Mouse (Mus musculus) kidney, embryonic 16.5 days (tissue): ENCODE data around the gene Sostdc1. TPM values are rescaled to one million over a fixed set of nuclear protein-coding genes. Genes with fewer than 3 reads are reported as not detected.

Source experiments
- ATAC-seq: fragments of 200-750 bp; cut with Nextera tagmentation; 2 replicates; pipeline ENCODE4 v1.8.0; 2017; ENCODE audit warnings: moderate TSS enrichment; ENCODE audit not compliant: low FRiP score, low TSS enrichment
- H3K27ac ChIP-seq: fragments of 300-500 bp; sonication (generic); 2 replicates; pipeline ENCODE4 v1.5.1; 2014; ENCODE audit warnings: low read length
- H3K27me3 ChIP-seq: fragments of 300-500 bp; sonication (generic); 2 replicates; pipeline ENCODE4 v1.6.1; 2014; ENCODE audit warnings: low read length, control low read depth, mixed read lengths; ENCODE audit not compliant: insufficient read depth
- H3K36me3 ChIP-seq: fragments of 300-500 bp; sonication (generic); 2 replicates; pipeline ENCODE4 v1.6.1; 2014; ENCODE audit warnings: low read length, control low read depth, mixed read lengths; ENCODE audit not compliant: insufficient read depth
- H3K4me1 ChIP-seq: fragments of 300-500 bp; sonication (generic); 2 replicates; pipeline ENCODE4 v1.6.1; 2014; ENCODE audit warnings: low read length, control low read depth, mixed read lengths; ENCODE audit not compliant: insufficient read depth
- H3K4me2 ChIP-seq: fragments of 300-500 bp; sonication (generic); replicated peaks from 2 replicates; pipeline ENCODE4 v1.6.1; 2014; ENCODE audit warnings: low read depth, low read length
- H3K4me3 ChIP-seq: fragments of 300-500 bp; sonication (generic); 2 replicates; pipeline ENCODE4 v1.5.1; 2014; ENCODE audit warnings: mild to moderate bottlenecking, low read length
- H3K9ac ChIP-seq: fragments of 300-500 bp; sonication (generic); replicated peaks from 2 replicates; pipeline ENCODE4 v1.6.1; 2014; ENCODE audit warnings: low read length
- H3K9me3 ChIP-seq: fragments of 300-500 bp; sonication (generic); 2 replicates; pipeline ENCODE4 v1.6.1; 2016; ENCODE audit warnings: low read length, control low read depth
- WGBS: fragments of 180-500 bp; shearing (Covaris S2); extraction: QIAGEN DNeasy Blood & Tissue Kit; methylation state at CpG from one replicate; pipeline ENCODE4 v1.1.7; 2014; 5-methylcytosine and 5-hydroxymethylcytosine counted together
- polyA plus RNA-seq: library from polyadenylated mRNA; unstranded; fragments of >200 nt; fragmentation: Nextera tagmentation; extraction: Ambion mirVana; gene quantifications from 2 replicates; pipeline ENCODE4 v1.2.1, GENCODE M21; 2015

Sostdc1 gene
- polyA plus RNA-seq, 1 experiment from 2014 or later, result 163 TPM

DNA sequence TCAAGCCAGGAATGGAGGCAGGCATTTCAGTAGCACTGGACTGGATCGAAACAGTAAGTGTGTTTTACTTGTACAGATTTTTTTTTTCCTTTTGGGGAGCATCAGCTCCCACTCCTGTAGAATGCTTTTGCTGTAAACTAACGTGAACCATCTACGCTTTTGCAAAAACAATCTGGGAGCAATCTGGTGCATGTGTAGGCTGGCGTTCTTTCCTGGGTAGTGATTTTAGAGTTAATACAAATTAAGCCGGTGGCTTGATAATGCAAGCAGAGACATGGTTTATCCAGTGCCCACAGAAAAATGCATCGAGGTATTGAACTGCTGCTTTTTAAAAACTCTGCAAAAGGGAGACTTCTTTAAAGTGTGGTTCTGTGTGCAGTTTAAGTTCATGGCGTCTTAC lies 507 bp downstream of the Sostdc1 start:
- Histone ChIP-seq H3K4me3 (peak overlapping the region; percentile 37), H3K9ac (peak overlapping the region; percentile 49), H3K4me1 (peaks cover 10% of the 10 kb centered on the region; the same call in 1 of the 2 replicates), H3K9me3 (no peaks in the 10 kb centered on the region), H3K27me3 (no peaks in the 10 kb centered on the region), H3K36me3 (no peaks in the 10 kb centered on the region), H3K27ac (peak overlapping the region; percentile 4), H3K4me2 (peak overlapping the region; percentile 26)
- 66% methylated on average over 7 of the region's 7 CpGs for WGBS
- no peak for ATAC-seq

DNA sequence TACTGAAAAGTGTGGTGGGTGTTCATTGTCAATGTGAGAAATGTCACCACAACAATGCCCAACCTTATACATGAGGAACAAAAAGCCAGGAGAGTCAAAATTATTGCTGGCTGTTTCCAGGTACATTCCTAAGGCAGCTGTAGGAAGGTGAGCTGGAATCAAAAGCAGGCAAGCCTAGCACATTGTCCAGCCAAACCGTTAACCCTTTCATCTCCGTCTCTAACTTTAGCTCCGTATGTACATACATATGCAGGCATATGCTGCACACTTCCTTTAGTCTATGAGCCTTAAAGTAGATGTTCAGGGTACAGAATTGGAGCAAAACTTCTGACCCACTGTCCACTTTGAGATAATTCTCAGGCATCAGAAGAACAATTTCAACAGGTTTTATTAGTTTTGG lies 1.6 kb downstream of the Sostdc1 start:
- peak overlapping the region; percentile 35; the same call in 1 of the 2 replicates for H3K27ac ChIP-seq
- no peak for ATAC-seq
- WGBS, result 80% methylated on average over 3 of the region's 3 CpGs

DNA sequence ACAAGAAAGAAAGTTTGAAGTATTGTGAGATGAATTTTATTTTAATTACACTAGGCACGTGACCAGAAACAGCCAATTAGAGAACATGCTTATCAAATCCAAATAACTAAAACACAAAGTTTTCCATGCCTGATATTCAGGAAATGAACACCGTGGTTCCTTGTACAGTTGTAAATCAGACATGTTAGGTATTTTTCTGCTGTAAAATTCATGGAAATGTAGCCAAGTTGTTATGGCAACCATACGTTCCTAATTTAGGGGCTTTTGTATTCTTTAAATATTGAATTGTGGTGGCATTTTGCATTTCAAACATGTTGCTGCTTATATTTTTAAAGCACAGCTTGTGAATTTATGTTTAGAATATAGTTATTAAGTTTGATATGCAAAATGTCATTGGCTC lies 2.1 kb downstream of the Sostdc1 start:
- Histone ChIP-seq H3K4me3 (peak overlapping the region; percentile 37; the same call in 1 of the 2 replicates), H3K36me3 (no peaks in the 10 kb centered on the region), H3K9ac (no peak overlapping the region), H3K4me1 (peaks cover 10% of the 10 kb centered on the region; the same call in 1 of the 2 replicates), H3K27ac (no peak overlapping the region), H3K27me3 (no peaks in the 10 kb centered on the region), H3K9me3 (no peaks in the 10 kb centered on the region), H3K4me2 (peak overlapping the region; percentile 66)
- WGBS, result 58% methylated on average over 3 of the region's 3 CpGs
- no peak for ATAC-seq

More for the DNA sequence above, 1.6 kb downstream of the Sostdc1 start:
- no peaks in the 10 kb centered on the region for H3K36me3 ChIP-seq
- H3K4me1 ChIP-seq, result peaks cover 10% of the 10 kb centered on the region; the same call in 1 of the 2 replicates
- peak overlapping the region; percentile 37 for H3K4me3 ChIP-seq
- H3K9ac ChIP-seq, result 0 out of 2 replicates have a peak overlapping the region, but pooled peaks have one; percentile 7
- peak overlapping the region; percentile 66 for H3K4me2 ChIP-seq
- H3K27me3 ChIP-seq, result no peaks in the 10 kb centered on the region
- H3K9me3 ChIP-seq, result no peaks in the 10 kb centered on the region

DNA sequence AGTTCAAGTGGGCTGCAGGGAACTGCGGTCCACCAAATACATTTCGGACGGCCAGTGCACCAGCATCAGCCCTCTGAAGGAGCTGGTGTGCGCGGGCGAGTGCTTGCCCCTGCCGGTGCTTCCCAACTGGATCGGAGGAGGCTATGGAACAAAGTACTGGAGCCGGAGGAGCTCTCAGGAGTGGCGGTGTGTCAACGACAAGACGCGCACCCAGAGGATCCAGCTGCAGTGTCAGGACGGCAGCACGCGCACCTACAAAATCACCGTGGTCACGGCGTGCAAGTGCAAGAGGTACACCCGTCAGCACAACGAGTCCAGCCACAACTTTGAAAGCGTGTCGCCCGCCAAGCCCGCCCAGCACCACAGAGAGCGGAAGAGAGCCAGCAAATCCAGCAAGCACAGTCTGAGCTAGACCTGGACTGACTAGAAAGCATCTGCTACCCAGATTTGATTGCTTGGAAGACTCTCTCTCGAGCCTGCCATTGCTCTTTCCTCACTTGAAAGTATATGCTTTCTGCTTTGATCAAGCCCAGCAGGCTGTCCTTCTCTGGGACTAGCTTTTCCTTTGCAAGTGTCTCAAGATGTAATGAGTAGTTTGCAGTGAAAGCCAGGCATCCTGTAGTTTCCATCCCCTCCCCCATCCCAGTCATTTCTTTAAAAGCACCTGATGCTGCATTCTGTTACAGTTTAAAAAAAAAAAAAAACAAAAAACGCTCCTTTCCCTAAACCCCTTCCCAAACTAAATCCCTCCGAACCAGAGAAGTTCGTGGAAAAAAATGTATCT lies 3.3 kb downstream of the Sostdc1 start:
- peak overlapping the region; percentile 61 for H3K9ac ChIP-seq

DNA sequence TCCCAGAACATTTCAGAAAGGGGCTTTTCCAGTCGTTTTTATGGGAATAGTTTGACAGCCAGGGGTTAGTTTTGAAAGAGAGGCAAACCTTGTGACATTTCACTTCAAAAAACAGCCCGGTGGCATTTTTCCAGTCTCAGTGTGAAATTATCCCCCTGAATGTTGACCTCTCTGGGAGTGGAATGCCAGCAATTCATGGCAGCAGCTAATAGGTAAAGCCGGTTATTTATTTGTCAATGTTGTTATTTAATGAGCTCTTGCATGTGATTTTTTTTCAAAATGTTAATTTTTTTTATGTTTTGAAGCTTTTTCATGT lies 3.8 kb downstream of the Sostdc1 start:
- Histone ChIP-seq H3K9me3 (no peaks in the 10 kb centered on the region), H3K27me3 (no peaks in the 10 kb centered on the region), H3K27ac (peak overlapping the region; percentile 51; the same call in 1 of the 2 replicates), H3K4me2 (peak overlapping the region; percentile 66), H3K36me3 (no peaks in the 10 kb centered on the region), H3K4me3 (peak overlapping the region; percentile 53), H3K9ac (no peak overlapping the region; the same call in 1 of the 2 replicates), H3K4me1 (peaks cover 10% of the 10 kb centered on the region; the same call in 1 of the 2 replicates)
- WGBS, result 20% methylated on average over 3 of the region's 3 CpGs
- no peak for ATAC-seq

More for the DNA sequence above, 3.3 kb downstream of the Sostdc1 start:
- peak; percentile 85 for ATAC-seq
- Histone ChIP-seq H3K36me3 (no peaks in the 10 kb centered on the region), H3K27me3 (no peaks in the 10 kb centered on the region), H3K27ac (peak overlapping the region; percentile 51), H3K9me3 (no peaks in the 10 kb centered on the region), H3K4me2 (peak overlapping the region; percentile 66), H3K4me3 (peak overlapping the region; percentile 53), H3K4me1 (peaks cover 10% of the 10 kb centered on the region; the same call in 1 of the 2 replicates)
- 4% methylated on average over 30 of the region's 30 CpGs for WGBS

DNA sequence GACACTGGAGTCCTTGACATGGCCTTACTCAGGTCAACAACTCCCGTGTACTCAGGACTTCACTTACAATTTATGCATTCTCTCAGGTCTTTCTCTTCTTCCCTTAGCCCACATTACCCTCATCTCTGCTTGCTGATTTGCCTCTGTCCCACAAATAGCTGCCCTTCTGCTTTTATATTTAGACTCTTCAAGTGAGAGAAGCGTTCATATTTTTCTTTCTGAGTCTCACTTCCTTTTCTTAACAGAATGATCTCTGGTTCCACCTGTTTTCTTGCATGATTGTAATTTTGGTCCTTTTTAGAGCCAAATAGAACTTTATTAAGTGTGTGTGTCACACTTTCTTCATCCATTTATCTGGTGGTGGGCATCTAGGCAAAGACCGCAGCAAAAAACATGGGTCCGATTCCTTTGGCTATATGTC lies 12.2 kb downstream of the Sostdc1 start:
- 85% methylated on average over 4 of the region's 4 CpGs for WGBS
- no peak for ATAC-seq
- no peaks in the 10 kb centered on the region for H3K9me3 ChIP-seq

DNA sequence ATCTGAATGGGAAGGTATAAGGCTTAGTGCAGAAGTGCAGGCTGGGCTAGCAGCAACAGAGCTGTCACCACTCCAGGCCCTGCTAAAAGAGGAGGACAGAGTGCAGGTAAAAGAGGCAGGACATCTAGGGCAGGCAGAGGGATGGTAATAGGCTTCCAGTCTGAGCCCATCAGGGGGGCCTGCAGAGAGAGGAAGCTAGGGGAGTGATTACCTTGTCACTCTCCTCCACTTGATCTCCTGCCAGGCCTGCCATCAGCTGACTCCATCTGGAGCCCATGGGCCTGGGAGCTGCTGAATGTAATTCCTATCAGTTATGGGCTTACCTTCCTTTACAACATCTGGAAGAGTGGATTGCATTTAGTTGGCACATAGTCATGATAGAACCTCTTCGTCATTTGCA lies 18.7 kb downstream of the Sostdc1 start:
- H3K36me3 ChIP-seq, result no peaks in the 10 kb centered on the region

More for the DNA sequence above, 12.2 kb downstream of the Sostdc1 start:
- no peak overlapping the region for H3K27ac ChIP-seq
- H3K4me3 ChIP-seq, result no peak overlapping the region
- H3K4me1 ChIP-seq, result no peaks in the 10 kb centered on the region
- no peaks in the 10 kb centered on the region for H3K27me3 ChIP-seq
- H3K9ac ChIP-seq, result no peak overlapping the region
- no peak overlapping the region for H3K4me2 ChIP-seq
- H3K36me3 ChIP-seq, result no peaks in the 10 kb centered on the region

DNA sequence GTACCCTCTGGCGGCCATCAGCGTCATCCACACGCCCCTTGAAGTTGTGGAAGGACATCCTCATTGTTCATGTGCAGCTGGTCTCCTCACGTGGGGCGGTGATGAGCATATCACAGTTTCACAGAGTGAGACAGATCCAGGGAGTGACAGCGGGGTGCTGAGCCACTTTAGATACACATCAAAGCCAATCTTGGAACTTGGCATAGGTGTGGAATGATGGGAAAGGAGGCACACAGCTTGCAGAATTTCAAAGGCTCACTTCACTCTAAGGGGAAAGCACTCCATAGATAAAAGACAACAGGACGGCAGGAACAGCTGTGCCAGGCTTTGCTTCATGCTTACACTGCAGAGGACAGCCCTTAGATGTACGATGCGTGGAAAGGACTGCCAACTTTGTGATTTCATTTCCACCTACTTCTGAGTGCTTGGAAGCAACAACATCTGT lies 19.9 kb downstream of the Sostdc1 start:
- Histone ChIP-seq H3K4me2 (no peak overlapping the region), H3K36me3 (no peaks in the 10 kb centered on the region), H3K9me3 (no peaks in the 10 kb centered on the region), H3K4me1 (no peaks in the 10 kb centered on the region), H3K27me3 (no peaks in the 10 kb centered on the region), H3K4me3 (no peak overlapping the region), H3K9ac (no peak overlapping the region), H3K27ac (no peak overlapping the region)
- 68% methylated on average over 9 of the region's 9 CpGs for WGBS
- ATAC-seq, result no peak

More for the DNA sequence above, 18.7 kb downstream of the Sostdc1 start:
- H3K4me1 ChIP-seq, result no peaks in the 10 kb centered on the region
- H3K27me3 ChIP-seq, result no peaks in the 10 kb centered on the region
- WGBS, result 97% methylated on average over 1 of the region's 1 CpGs
- H3K4me2 ChIP-seq, result no peak overlapping the region
- no peak for ATAC-seq
- H3K4me3 ChIP-seq, result no peak overlapping the region
- H3K27ac ChIP-seq, result no peak overlapping the region
- H3K9me3 ChIP-seq, result no peaks in the 10 kb centered on the region
- no peak overlapping the region for H3K9ac ChIP-seq

DNA sequence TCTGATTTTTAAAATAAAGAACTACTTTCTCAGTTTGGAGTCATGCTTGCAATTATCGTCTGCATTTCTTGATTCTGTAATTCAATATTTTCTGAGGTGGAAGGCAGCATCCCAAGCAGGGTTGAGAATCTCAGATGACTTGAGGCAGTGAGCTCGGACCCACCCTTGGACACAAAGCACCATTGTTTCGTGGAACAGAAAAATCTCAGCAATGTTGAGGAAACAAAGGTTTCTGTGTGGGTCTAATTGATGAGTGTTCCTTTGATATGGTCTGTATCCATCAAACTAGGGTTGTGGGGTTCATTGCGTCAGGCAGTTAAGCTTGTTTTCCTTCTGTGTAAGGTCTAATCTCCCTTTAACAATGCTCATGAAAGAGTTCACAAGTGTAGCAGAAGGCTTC lies 30.2 kb downstream of the Sostdc1 start:
- Histone ChIP-seq H3K36me3 (no peaks in the 10 kb centered on the region), H3K9me3 (no peaks in the 10 kb centered on the region), H3K27ac (no peak overlapping the region), H3K27me3 (no peaks in the 10 kb centered on the region), H3K4me1 (no peaks in the 10 kb centered on the region), H3K9ac (no peak overlapping the region), H3K4me3 (no peak overlapping the region), H3K4me2 (no peak overlapping the region)
- 71% methylated on average over 4 of the region's 4 CpGs for WGBS
- no peak for ATAC-seq

DNA sequence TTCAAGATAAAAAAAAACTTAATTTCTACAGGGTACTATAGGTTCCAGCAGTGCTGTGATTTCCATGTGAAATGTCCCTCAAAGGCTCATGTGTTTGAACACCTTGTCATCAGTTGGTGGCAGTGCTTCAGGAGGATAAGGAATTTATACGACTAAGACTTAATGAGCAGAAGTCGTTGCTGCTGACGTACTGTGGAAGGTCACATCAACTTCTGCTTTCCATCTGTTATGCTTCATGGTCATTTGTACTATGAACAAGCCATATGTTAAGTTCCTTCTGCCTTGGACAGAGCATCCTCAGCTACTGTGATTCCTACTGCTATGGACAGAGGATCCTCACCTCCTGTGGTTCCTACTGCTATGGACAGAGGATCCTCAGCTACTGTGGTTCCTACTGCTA lies 46.1 kb downstream of the Sostdc1 start:
- 85% methylated on average over 3 of the region's 3 CpGs for WGBS
- no peaks in the 10 kb centered on the region for H3K4me1 ChIP-seq
- H3K4me3 ChIP-seq, result no peak overlapping the region
- H3K9me3 ChIP-seq, result no peaks in the 10 kb centered on the region
- no peak overlapping the region for H3K27ac ChIP-seq
- no peak for ATAC-seq
- no peaks in the 10 kb centered on the region for H3K36me3 ChIP-seq
- no peak overlapping the region for H3K4me2 ChIP-seq
- no peak overlapping the region for H3K9ac ChIP-seq
- H3K27me3 ChIP-seq, result no peaks in the 10 kb centered on the region
